Mouse (Mus musculus): ENCODE data around the gene Tmigd3. TPM values are rescaled to one million over a fixed set of nuclear protein-coding genes. Genes with fewer than 3 reads are reported as not detected.

The Tmigd3 gene
- polyA plus RNA-seq, 1 experiment from 2014 or later = 0.89 TPM

GRCm38 (mm10) chr3:105901468-105901867 lies 30.8 kb downstream of the Tmigd3 start:
- Histone ChIP-seq H3K4me1 (ENCODE audit: control insufficient read depth, insufficient read depth, low read length) (no peaks in the 10 kb centered on the region), H3K36me3 (ENCODE audit: control insufficient read depth, insufficient read depth, low read length) (no peaks in the 10 kb centered on the region), H3K27me3 (replicated peaks; ENCODE audit: control insufficient read depth, insufficient read depth, low read length) (no peaks in the 10 kb centered on the region), H3K4me2 (ENCODE audit: low read depth, low read length) (no peak overlapping the region), H3K9ac (ENCODE audit: low read depth, low read length) (no peak overlapping the region), H3K9me3 (ENCODE audit: control insufficient read depth, low read length) (no peaks in the 10 kb centered on the region), H3K4me3 (ENCODE audit: low read depth, low read length) (no peak overlapping the region), H3K27ac (replicated peaks; ENCODE audit: low read depth, low read length) (no peak overlapping the region)
- DNase-seq (ENCODE audit: low spot score) = no peak
- 72% methylated on average over 4 of the region's 4 CpGs for WGBS
- no peak for ATAC-seq (ENCODE audit: low read depth)

GRCm38 (mm10) chr3:105904213-105904612 lies 33.5 kb downstream of the Tmigd3 start:
- no peak overlapping the region for H3K27ac ChIP-seq (replicated peaks; ENCODE audit: low read depth, low read length)
- no peaks in the 10 kb centered on the region for H3K9me3 ChIP-seq (ENCODE audit: control insufficient read depth, low read length)
- no peak overlapping the region for H3K9ac ChIP-seq (ENCODE audit: low read depth, low read length)
- no peak overlapping the region for H3K4me2 ChIP-seq (ENCODE audit: low read depth, low read length)
- DNase-seq (ENCODE audit: low spot score) = no peak
- no peak for ATAC-seq (ENCODE audit: low read depth)
- WGBS = 74% methylated on average over 4 of the region's 4 CpGs
- H3K4me1 ChIP-seq (ENCODE audit: control insufficient read depth, insufficient read depth, low read length) = no peaks in the 10 kb centered on the region
- H3K27me3 ChIP-seq (replicated peaks; ENCODE audit: control insufficient read depth, insufficient read depth, low read length) = no peaks in the 10 kb centered on the region
- H3K36me3 ChIP-seq (ENCODE audit: control insufficient read depth, insufficient read depth, low read length) = no peaks in the 10 kb centered on the region
- no peak overlapping the region for H3K4me3 ChIP-seq (ENCODE audit: low read depth, low read length)

- WGBS = 91% methylated on average over 9 of the region's 9 CpGs
- no peak overlapping the region for H3K27ac ChIP-seq (replicated peaks; ENCODE audit: low read depth, low read length)
- no peak overlapping the region for H3K9ac ChIP-seq (ENCODE audit: low read depth, low read length)
- DNase-seq (ENCODE audit: low spot score) = no peak
- no peak overlapping the region for H3K4me2 ChIP-seq (ENCODE audit: low read depth, low read length)
- H3K4me3 ChIP-seq (ENCODE audit: low read depth, low read length) = no peak overlapping the region
- H3K36me3 ChIP-seq (ENCODE audit: control insufficient read depth, insufficient read depth, low read length) = no peaks in the 10 kb centered on the region
- H3K4me1 ChIP-seq (ENCODE audit: control insufficient read depth, insufficient read depth, low read length) = no peaks in the 10 kb centered on the region
- no peaks in the 10 kb centered on the region for H3K9me3 ChIP-seq (ENCODE audit: control insufficient read depth, low read length)
- no peaks in the 10 kb centered on the region for H3K27me3 ChIP-seq (replicated peaks; ENCODE audit: control insufficient read depth, insufficient read depth, low read length)
- no peak for ATAC-seq (ENCODE audit: low read depth)
These were observed 34.0 kb downstream of the Tmigd3 start for GRCm38 (mm10) chr3:105904721-105905120.

GRCm38 (mm10) chr3:105907956-105908655 lies 37.4 kb downstream of the Tmigd3 start:
- Histone ChIP-seq H3K4me2 (ENCODE audit: low read depth, low read length) (no peak overlapping the region), H3K9ac (ENCODE audit: low read depth, low read length) (no peak overlapping the region), H3K4me1 (ENCODE audit: control insufficient read depth, insufficient read depth, low read length) (no peaks in the 10 kb centered on the region), H3K27me3 (replicated peaks; ENCODE audit: control insufficient read depth, insufficient read depth, low read length) (no peaks in the 10 kb centered on the region), H3K9me3 (ENCODE audit: control insufficient read depth, low read length) (no peaks in the 10 kb centered on the region), H3K27ac (replicated peaks; ENCODE audit: low read depth, low read length) (no peak overlapping the region), H3K36me3 (ENCODE audit: control insufficient read depth, insufficient read depth, low read length) (no peaks in the 10 kb centered on the region), H3K4me3 (ENCODE audit: low read depth, low read length) (no peak overlapping the region)
- ATAC-seq (ENCODE audit: low read depth) (no peak), DNase-seq (ENCODE audit: low spot score) (no peak)
- 54% methylated on average over 9 of the region's 9 CpGs for WGBS

GRCm38 (mm10) chr3:105908976-105909375 lies 38.3 kb downstream of the Tmigd3 start:
- Histone ChIP-seq H3K9me3 (ENCODE audit: control insufficient read depth, low read length) (no peaks in the 10 kb centered on the region), H3K4me3 (ENCODE audit: low read depth, low read length) (no peak overlapping the region), H3K27ac (replicated peaks; ENCODE audit: low read depth, low read length) (no peak overlapping the region), H3K27me3 (replicated peaks; ENCODE audit: control insufficient read depth, insufficient read depth, low read length) (no peaks in the 10 kb centered on the region), H3K9ac (ENCODE audit: low read depth, low read length) (no peak overlapping the region), H3K4me2 (ENCODE audit: low read depth, low read length) (no peak overlapping the region), H3K36me3 (ENCODE audit: control insufficient read depth, insufficient read depth, low read length) (no peaks in the 10 kb centered on the region), H3K4me1 (ENCODE audit: control insufficient read depth, insufficient read depth, low read length) (no peaks in the 10 kb centered on the region)
- no peak for DNase-seq (ENCODE audit: low spot score)
- WGBS = 90% methylated on average over 4 of the region's 4 CpGs
- no peak for ATAC-seq (ENCODE audit: low read depth)

- DNase-seq (ENCODE audit: low spot score) = no peak
These were observed 40.0 kb downstream of the Tmigd3 start for GRCm38 (mm10) chr3:105910519-105911190.

GRCm38 (mm10) chr3:105912097-105912880 lies 41.6 kb downstream of the Tmigd3 start:
- DNase-seq (ENCODE audit: low spot score) (no peak), ATAC-seq (ENCODE audit: low read depth) (no peak)
- Histone ChIP-seq H3K9me3 (ENCODE audit: control insufficient read depth, low read length) (no peaks in the 10 kb centered on the region), H3K27ac (replicated peaks; ENCODE audit: low read depth, low read length) (no peak overlapping the region), H3K27me3 (replicated peaks; ENCODE audit: control insufficient read depth, insufficient read depth, low read length) (no peaks in the 10 kb centered on the region), H3K9ac (ENCODE audit: low read depth, low read length) (no peak overlapping the region), H3K36me3 (ENCODE audit: control insufficient read depth, insufficient read depth, low read length) (no peaks in the 10 kb centered on the region), H3K4me2 (ENCODE audit: low read depth, low read length) (no peak overlapping the region), H3K4me1 (ENCODE audit: control insufficient read depth, insufficient read depth, low read length) (no peaks in the 10 kb centered on the region), H3K4me3 (ENCODE audit: low read depth, low read length) (no peak overlapping the region)
- 76% methylated on average over 9 of the region's 9 CpGs for WGBS

More at GRCm38 (mm10) chr3:105910519-105911190, 40.0 kb downstream of the Tmigd3 start:
- Histone ChIP-seq H3K4me2 (ENCODE audit: low read depth, low read length) (no peak overlapping the region), H3K9ac (ENCODE audit: low read depth, low read length) (no peak overlapping the region), H3K9me3 (ENCODE audit: control insufficient read depth, low read length) (no peaks in the 10 kb centered on the region), H3K27ac (replicated peaks; ENCODE audit: low read depth, low read length) (no peak overlapping the region), H3K4me1 (ENCODE audit: control insufficient read depth, insufficient read depth, low read length) (no peaks in the 10 kb centered on the region), H3K36me3 (ENCODE audit: control insufficient read depth, insufficient read depth, low read length) (no peaks in the 10 kb centered on the region), H3K4me3 (ENCODE audit: low read depth, low read length) (no peak overlapping the region), H3K27me3 (replicated peaks; ENCODE audit: control insufficient read depth, insufficient read depth, low read length) (no peaks in the 10 kb centered on the region)
- WGBS = 82% methylated on average over 11 of the region's 11 CpGs
- no peak for ATAC-seq (ENCODE audit: low read depth)

- H3K27ac ChIP-seq (replicated peaks; ENCODE audit: low read depth, low read length) = no peak overlapping the region; the same call in 1 of the 2 replicates
These were observed 43.4 kb downstream of the Tmigd3 start for GRCm38 (mm10) chr3:105913839-105914681.

More at GRCm38 (mm10) chr3:105913839-105914681, 43.4 kb downstream of the Tmigd3 start:
- no peaks in the 10 kb centered on the region for H3K9me3 ChIP-seq (ENCODE audit: control insufficient read depth, low read length)
- DNase-seq (ENCODE audit: low spot score) (peak; percentile 8), ATAC-seq (ENCODE audit: low read depth) (no peak)
- 0 out of 2 replicates have a peak overlapping the region, but pooled peaks have one; percentile 18 for H3K4me2 ChIP-seq (ENCODE audit: low read depth, low read length)
- 59% methylated on average over 10 of the region's 10 CpGs for WGBS
- no peaks in the 10 kb centered on the region for H3K36me3 ChIP-seq (ENCODE audit: control insufficient read depth, insufficient read depth, low read length)
- H3K4me3 ChIP-seq (ENCODE audit: low read depth, low read length) = no peak overlapping the region
- H3K27me3 ChIP-seq (replicated peaks; ENCODE audit: control insufficient read depth, insufficient read depth, low read length) = no peaks in the 10 kb centered on the region
- no peak overlapping the region for H3K9ac ChIP-seq (ENCODE audit: low read depth, low read length)
- H3K4me1 ChIP-seq (ENCODE audit: control insufficient read depth, insufficient read depth, low read length) = no peaks in the 10 kb centered on the region

Measured in embryonic facial prominence, embryonic 14.5 days (tissue).